Mouse (Mus musculus): Measurements from ENCODE around the gene Osbpl11.

DNA sequence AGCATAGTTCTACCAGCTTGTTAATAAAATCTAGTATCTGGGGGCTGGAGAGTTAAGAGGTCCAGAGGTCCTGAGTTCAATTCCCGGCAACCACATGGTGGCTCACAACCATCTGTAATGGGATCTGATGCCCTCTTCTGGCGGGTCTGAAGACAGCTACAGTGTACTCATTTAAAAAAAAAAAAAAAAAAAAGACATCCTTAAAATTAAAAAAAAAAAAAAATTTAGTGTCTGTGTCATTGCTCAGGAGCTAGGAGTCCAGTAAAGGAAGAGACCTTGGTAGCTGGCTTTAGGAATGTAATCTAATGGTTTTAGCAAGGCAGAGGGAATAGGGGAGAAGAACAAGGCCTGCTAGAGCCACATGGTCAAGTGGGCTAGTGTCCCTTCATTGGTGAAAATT lies 25.9 kb downstream of the Osbpl11 start:
- TF ChIP-seq CTCF (IDR thresholded peaks at IDR 0.05; ENCODE audit: control insufficient read depth, insufficient read depth, insufficient read length) (no peak), MYOG (IDR thresholded peaks at IDR 0.05; ENCODE audit: control insufficient read depth, extremely low read depth, insufficient read length) (no peak), USF1 (IDR thresholded peaks at IDR 0.05; ENCODE audit: low read depth) (no peak), MAX (IDR thresholded peaks at IDR 0.05) (no peak), CEBPB (IDR thresholded peaks at IDR 0.05; ENCODE audit: low read depth) (no peak), FOSL1 (IDR thresholded peaks at IDR 0.05; ENCODE audit: insufficient read depth, low read length, poor library complexity, severe bottlenecking) (no peak), MYOD1 (IDR thresholded peaks at IDR 0.05; ENCODE audit: control insufficient read depth, insufficient read length, low read depth) (no peak)

Data from C2C12 (cell line).